12 mouse cellular contexts compared by ENCODE assay signal in the genomic region with DNA sequence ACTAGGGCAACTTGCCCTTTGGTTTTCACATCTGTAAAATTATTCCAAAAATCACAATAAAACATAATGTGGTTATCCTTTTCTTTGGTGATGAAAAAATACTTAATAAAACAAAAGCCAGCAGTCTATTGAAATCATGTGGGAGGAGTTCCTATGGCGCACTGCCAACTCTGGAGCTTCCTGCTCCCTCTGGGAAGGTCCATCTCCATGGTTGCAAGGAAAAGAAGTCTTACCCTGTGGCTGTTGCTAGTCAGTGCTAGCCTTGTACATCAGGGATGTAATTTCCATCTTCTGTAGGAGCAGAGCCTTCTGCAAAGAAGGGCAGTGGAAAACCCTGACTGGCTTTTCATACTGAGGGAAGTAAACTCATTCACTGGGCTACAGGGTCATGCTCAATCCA. TPM values are rescaled to one million over a fixed set of nuclear protein-coding genes. Genes with fewer than 3 reads are reported as not detected.
DNase-seq lines count a peak whose midpoint lies in the region; ATAC-seq and TF ChIP-seq lines count a peak whose summit lies in the region.
"Had no signal": no experiment of that assay in that cellular context is flagged by ENCODE, and none has a peak within 500 bp of the region (broad histone marks: within the 10 kb centered on the region; RNA-seq: fewer than 3 reads in every experiment).

No protein-coding gene starts in this region.

- no peak overlapping the region for H3K9ac ChIP-seq in heart, adult 2 months (ENCODE audit: low read depth, low read length)
- H3K9ac ChIP-seq in neural tube, embryonic 13.5 days: no peak overlapping the region
- H3K9ac ChIP-seq: embryonic facial prominence, embryonic 13.5 days had no signal

- TF ChIP-seq POLR2A in heart, adult 2 months (IDR thresholded peaks at IDR 0.05; ENCODE audit: insufficient read depth, low read depth, low read length): no peak

- H3K36me3 ChIP-seq in heart, adult 2 months (ENCODE audit: control insufficient read depth, insufficient read depth, low read length): no peaks in the 10 kb centered on the region
- 0 out of 2 replicates have a peak, but pooled peaks cover 2% of the 10 kb centered on the region for H3K36me3 ChIP-seq in heart, embryonic 10.5 days
- H3K36me3 ChIP-seq in neural tube, embryonic 13.5 days: peaks cover 11% of the 10 kb centered on the region; the same call in 1 of the 2 replicates

- no peak overlapping the region for H3K4me3 ChIP-seq in heart, adult 2 months
- no peak overlapping the region for H3K4me3 ChIP-seq in heart, embryonic 10.5 days
- H3K4me3 ChIP-seq in neural tube, embryonic 13.5 days: no peak overlapping the region
- H3K4me3 ChIP-seq: embryonic facial prominence, embryonic 13.5 days had no signal

- H3K4me1 ChIP-seq in heart, adult 2 months (ENCODE audit: control insufficient read depth, insufficient read depth, low read length): peaks cover 6% of the 10 kb centered on the region
- H3K4me1 ChIP-seq in heart, embryonic 10.5 days: peaks cover 33% of the 10 kb centered on the region
- no peaks in the 10 kb centered on the region for H3K4me1 ChIP-seq in neural tube, embryonic 13.5 days (replicated peaks)

- 0 out of 2 replicates have a peak, but pooled peaks have one; percentile 3 for TF ChIP-seq CTCF in heart, adult 2 months (IDR thresholded peaks at IDR 0.05)

- peak; percentile 43; the same call in 1 of the 2 replicates for ATAC-seq in neural tube, embryonic 13.5 days (ENCODE audit: low read depth)

- DNase-seq in heart, adult 2 months: peak; percentile 49 to 66
- no peak for DNase-seq in heart, embryonic 10.5 days (ENCODE audit: low spot score)
- DNase-seq in neural tube, embryonic 10.5 days (ENCODE audit: extremely low spot score, low spot score): no peak
- DNase-seq in heart, postnatal 10 days: peak; percentile 73 to 77
- DNase-seq in ovary, postnatal 36 days (ENCODE audit: low spot score): peak; percentile 53
- DNase-seq in right cerebral cortex, postnatal 10 days (ENCODE audit: low spot score in 2 of 2): no peak
- DNase-seq in thymus, postnatal 36 days: no peak
- DNase-seq: thymus, postnatal 25 days had no signal

- intact Hi-C loops in heart, adult 2 months (cut with DNase I): no loop called here
- intact Hi-C loops in heart, postnatal 10 days (cut with DNase I): no loop called here

- no peak overlapping the region for H3K27ac ChIP-seq in heart, adult 2 months
- no peak overlapping the region for H3K27ac ChIP-seq in heart, embryonic 10.5 days
- no peak overlapping the region for H3K27ac ChIP-seq in neural tube, embryonic 13.5 days (replicated peaks)
- H3K27ac ChIP-seq: embryonic facial prominence, embryonic 13.5 days; macrophage had no signal

- 42% methylated on average over 1 of the region's 1 CpGs for WGBS in heart, adult 2 months
- 93% methylated on average over 1 of the region's 1 CpGs for WGBS in heart, embryonic 10.5 days
- WGBS in neural tube, embryonic 13.5 days: 81% methylated on average over 1 of the region's 1 CpGs

- H3K9me3 ChIP-seq in heart, embryonic 10.5 days: no peaks in the 10 kb centered on the region
- H3K9me3 ChIP-seq in neural tube, embryonic 13.5 days: no peaks in the 10 kb centered on the region
- H3K9me3 ChIP-seq: embryonic facial prominence, embryonic 13.5 days had no signal

- H3K27me3 ChIP-seq in heart, adult 2 months (ENCODE audit: control insufficient read depth, insufficient read depth, low read length): no peaks in the 10 kb centered on the region
- H3K27me3 ChIP-seq in heart, embryonic 10.5 days (ENCODE audit: insufficient read depth, poor library complexity, severe bottlenecking): no peaks in the 10 kb centered on the region
- H3K27me3 ChIP-seq in neural tube, embryonic 13.5 days: no peaks in the 10 kb centered on the region
- H3K27me3 ChIP-seq: CH12.LX; embryonic facial prominence, embryonic 13.5 days had no signal

- TF ChIP-seq EP300 in heart, adult 2 months (IDR thresholded peaks at IDR 0.05; ENCODE audit: insufficient read depth, low read depth, low read length): no peak

- no peak overlapping the region for H3K4me2 ChIP-seq in neural tube, embryonic 13.5 days
- H3K4me2 ChIP-seq: embryonic facial prominence, embryonic 13.5 days had no signal

- H3K79me2 ChIP-seq in heart, adult 2 months (replicated peaks; ENCODE audit: control insufficient read depth, insufficient read depth, low read length): no peaks in the 10 kb centered on the region

RNA-seq across cellular contexts. Expression of gene Ssr3, which starts 29.0 kb away (rescaled TPM):
- 100 to 1,000 TPM; 111 to 120 TPM for total RNA-seq in heart, adult 2 months (2021)
- polyA plus RNA-seq in heart, adult 2 months (2012; rRNA removed): 64.8 and 120 TPM in 2 replicates
- polyA plus RNA-seq in heart, embryonic 10.5 days (2016; fragmentation: Nextera tagmentation; extraction: Ambion mirVana): 243 and 263 TPM in 2 replicates
- polyA plus RNA-seq in neural tube, embryonic 13.5 days (2015; fragmentation: Nextera tagmentation; extraction: Ambion mirVana): 163 and 188 TPM in 2 replicates
- total RNA-seq in heart, postnatal 10 days (2021): 100 to 1,000 TPM; 158 TPM

Comparison
In these comparisons a context has a peak if more than half of its experiments do, and no peak if none do; other contexts are left out.
1. DNase-seq: peak in heart, adult 2 months (2 of 2), heart, postnatal 10 days (2 of 2) and ovary, postnatal 36 days (single experiment); none in heart, embryonic 10.5 days (single experiment), neural tube, embryonic 10.5 days (single experiment), right cerebral cortex, postnatal 10 days (0 of 2) and thymus, postnatal 36 days (0 of 2).